Mouse (Mus musculus): ENCODE results near the gene R3hdm4. TPM values are rescaled to one million over a fixed set of nuclear protein-coding genes. Genes with fewer than 3 reads are reported as not detected.

R3hdm4 gene
- polyA plus RNA-seq, 1 experiment from 2014 or later = 243 TPM

GRCm38 (mm10) chr10:79928030-79928694, 7.2 kb upstream of the R3hdm4 start:
- peak overlapping the region; percentile 95 for H3K9ac ChIP-seq
- ATAC-seq (ENCODE audit: low FRiP score) = no peak
- no peaks in the 10 kb centered on the region for H3K9me3 ChIP-seq
- 1% methylated on average over 28 of the region's 29 CpGs for WGBS
- peaks cover 24% of the 10 kb centered on the region for H3K36me3 ChIP-seq
- peak overlapping the region; percentile 94 for H3K27ac ChIP-seq
- H3K4me1 ChIP-seq (replicated peaks) = peaks cover 60% of the 10 kb centered on the region
- peaks cover 14% of the 10 kb centered on the region for H3K27me3 ChIP-seq
- peak overlapping the region; percentile 87 for H3K4me3 ChIP-seq
- H3K4me2 ChIP-seq = peak overlapping the region; percentile 89

- ATAC-seq (ENCODE audit: low FRiP score) = peak; percentile 53
- Histone ChIP-seq H3K27ac (peak overlapping the region; percentile 94), H3K4me2 (peak overlapping the region; percentile 89), H3K4me3 (peak overlapping the region; percentile 87), H3K36me3 (peaks cover 17% of the 10 kb centered on the region), H3K27me3 (peaks cover 21% of the 10 kb centered on the region), H3K4me1 (replicated peaks) (peaks cover 53% of the 10 kb centered on the region), H3K9ac (peak overlapping the region; percentile 95), H3K9me3 (no peaks in the 10 kb centered on the region)
- WGBS = under 1% methylated on average over 54 of the region's 54 CpGs
Measured at GRCm38 (mm10) chr10:79927324-79928029, 6.5 kb upstream of the R3hdm4 start.

GRCm38 (mm10) chr10:79926491-79927323, 5.7 kb upstream of the R3hdm4 start, which contains the start of gene Arid3a:
Arid3a (plus strand) TSS chr10:79927043.
- under 1% methylated on average over 63 of the region's 63 CpGs for WGBS
- Histone ChIP-seq H3K9me3 (no peaks in the 10 kb centered on the region), H3K27me3 (peaks cover 29% of the 10 kb centered on the region)

GRCm38 (mm10) chr10:79925785-79926490, 4.9 kb upstream of the R3hdm4 start:
- peak overlapping the region; percentile 94 for H3K27ac ChIP-seq
- peaks cover 49% of the 10 kb centered on the region for H3K4me1 ChIP-seq (replicated peaks)
- peaks cover 37% of the 10 kb centered on the region for H3K27me3 ChIP-seq
- no peaks in the 10 kb centered on the region for H3K9me3 ChIP-seq
- H3K4me3 ChIP-seq = peak overlapping the region; percentile 87
- H3K4me2 ChIP-seq = peak overlapping the region; percentile 89
- ATAC-seq (ENCODE audit: low FRiP score) = peak; percentile 2; the same call in 1 of the 2 replicates
- peaks cover 2% of the 10 kb centered on the region for H3K36me3 ChIP-seq
- 12% methylated on average over 15 of the region's 15 CpGs for WGBS
- peak overlapping the region; percentile 95 for H3K9ac ChIP-seq

More at GRCm38 (mm10) chr10:79926491-79927323, 5.7 kb upstream of the R3hdm4 start, which contains the start of gene Arid3a:
- peaks cover 48% of the 10 kb centered on the region for H3K4me1 ChIP-seq (replicated peaks)
- H3K4me2 ChIP-seq = peak within 1 kb of the TSS; percentile 89
- H3K36me3 ChIP-seq = peaks cover 9% of the 10 kb centered on the region
- peak; percentile 73 for ATAC-seq (ENCODE audit: low FRiP score)
- H3K9ac ChIP-seq = peak within 1 kb of the TSS; percentile 95
- H3K27ac ChIP-seq = peak within 1 kb of the TSS; percentile 94
- peak within 1 kb of the TSS; percentile 87 for H3K4me3 ChIP-seq

- H3K9me3 ChIP-seq = no peaks in the 10 kb centered on the region
- H3K9ac ChIP-seq = no peak overlapping the region
- ATAC-seq (ENCODE audit: low FRiP score) = no peak
- H3K36me3 ChIP-seq = no peaks in the 10 kb centered on the region
- peaks cover 49% of the 10 kb centered on the region for H3K4me1 ChIP-seq (replicated peaks)
- peaks cover 44% of the 10 kb centered on the region for H3K27me3 ChIP-seq
- no peak overlapping the region for H3K27ac ChIP-seq
- WGBS = 9% methylated on average over 29 of the region's 29 CpGs
- H3K4me2 ChIP-seq = peak overlapping the region; percentile 89; the same call in 1 of the 2 replicates
- peak overlapping the region; percentile 87; the same call in 1 of the 2 replicates for H3K4me3 ChIP-seq
Measured at GRCm38 (mm10) chr10:79924998-79925784, 4.2 kb upstream of the R3hdm4 start.

GRCm38 (mm10) chr10:79921572-79921971, 564 bp upstream of the R3hdm4 start:
- peak overlapping the region; percentile 58 for H3K9ac ChIP-seq
- under 1% methylated on average over 34 of the region's 34 CpGs for WGBS
- H3K9me3 ChIP-seq = no peaks in the 10 kb centered on the region
- H3K27me3 ChIP-seq = peaks cover 75% of the 10 kb centered on the region
- no peak overlapping the region for H3K27ac ChIP-seq
- peaks cover 54% of the 10 kb centered on the region for H3K4me1 ChIP-seq (replicated peaks)
- H3K4me2 ChIP-seq = peak overlapping the region; percentile 50
- H3K4me3 ChIP-seq = peak overlapping the region; percentile 30
- ATAC-seq (ENCODE audit: low FRiP score) = no peak
- H3K36me3 ChIP-seq = no peaks in the 10 kb centered on the region

- peak overlapping the region; percentile 50 for H3K4me2 ChIP-seq
- H3K36me3 ChIP-seq = no peaks in the 10 kb centered on the region
- H3K4me3 ChIP-seq = peak overlapping the region; percentile 30
- H3K27me3 ChIP-seq = peaks cover 75% of the 10 kb centered on the region
- H3K9me3 ChIP-seq = no peaks in the 10 kb centered on the region
- no peak overlapping the region for H3K9ac ChIP-seq
- no peak overlapping the region for H3K27ac ChIP-seq
- H3K4me1 ChIP-seq (replicated peaks) = peaks cover 52% of the 10 kb centered on the region
- WGBS = 18% methylated on average over 25 of the region's 26 CpGs
- ATAC-seq (ENCODE audit: low FRiP score) = no peak
Measured at GRCm38 (mm10) chr10:79920056-79920890, 735 bp downstream of the R3hdm4 start.

GRCm38 (mm10) chr10:79919251-79919849, 1.7 kb downstream of the R3hdm4 start:
- H3K9ac ChIP-seq = peak overlapping the region; percentile 43; the same call in 1 of the 2 replicates
- no peak overlapping the region for H3K27ac ChIP-seq
- no peaks in the 10 kb centered on the region for H3K36me3 ChIP-seq
- H3K9me3 ChIP-seq = no peaks in the 10 kb centered on the region
- peaks cover 61% of the 10 kb centered on the region for H3K4me1 ChIP-seq (replicated peaks)
- no peak for ATAC-seq (ENCODE audit: low FRiP score)
- H3K4me2 ChIP-seq = no peak overlapping the region
- H3K27me3 ChIP-seq = peaks cover 71% of the 10 kb centered on the region
- WGBS = 4% methylated on average over 21 of the region's 21 CpGs
- H3K4me3 ChIP-seq = no peak overlapping the region

- Histone ChIP-seq H3K9ac (peak overlapping the region; percentile 43), H3K27ac (no peak overlapping the region), H3K4me3 (0 out of 2 replicates have a peak overlapping the region, but pooled peaks have one; percentile 78), H3K27me3 (peaks cover 63% of the 10 kb centered on the region), H3K4me2 (peak overlapping the region; percentile 20; the same call in 1 of the 2 replicates), H3K4me1 (replicated peaks) (peaks cover 68% of the 10 kb centered on the region), H3K9me3 (no peaks in the 10 kb centered on the region), H3K36me3 (0 out of 2 replicates have a peak, but pooled peaks cover under 1% of the 10 kb centered on the region)
- no peak for ATAC-seq (ENCODE audit: low FRiP score)
- 4% methylated on average over 35 of the region's 35 CpGs for WGBS
Measured at GRCm38 (mm10) chr10:79918231-79919078, 2.6 kb downstream of the R3hdm4 start.
